Mouse (Mus musculus) lung, postnatal 4 days (tissue): ENCODE measurements at regions not wholly inside any gene's neighbourhood (a gene's known extent, or its start where the extent isn't known, plus 50 kb on each side); places are given as distances from the start of the nearest gene placed in this dataset.

Experiments
- DNase-seq, 2 experiments: peaks; one replicate each; pipeline ENCODE4 v3.0.0; 2021

- no peak for DNase-seq
These were observed 107.0 kb downstream of the Qrsl1 start for GRCm38 (mm10) chr10:43794587-43794986.

- DNase-seq = no peak
These were observed 101.5 kb downstream of the Qrsl1 start for GRCm38 (mm10) chr10:43800077-43800476.

GRCm38 (mm10) chr10:43815291-43815690 lies 86.3 kb downstream of the Qrsl1 start:
- DNase-seq = no peak

- DNase-seq = no peak
These were observed 83.9 kb downstream of the Qrsl1 start for GRCm38 (mm10) chr10:43817522-43818198.

GRCm38 (mm10) chr10:43818623-43819022 lies 82.9 kb downstream of the Qrsl1 start:
- no peak for DNase-seq

- no peak for DNase-seq
These were observed 82.1 kb downstream of the Qrsl1 start for GRCm38 (mm10) chr10:43819434-43819833.

- no peak for DNase-seq
These were observed 78.9 kb downstream of the Qrsl1 start for GRCm38 (mm10) chr10:43822615-43823014.

- DNase-seq = no peak
These were observed 77.5 kb downstream of the Qrsl1 start for GRCm38 (mm10) chr10:43824009-43824408.
